Mouse (Mus musculus) CH12.LX (cell line): ENCODE measurements around the gene Npm1. TPM values are rescaled to one million over a fixed set of nuclear protein-coding genes. Genes with fewer than 3 reads are reported as not detected.
A peak's percentile ranks its signal among the peaks of the same experiment; 100 is the strongest.

Experiments used
- DNase-seq: peaks from one replicate; pipeline ENCODE4 v3.0.0-alpha.2; 2013; ENCODE audit errors: extremely low read depth
- H3K27ac ChIP-seq: 2 replicates; pipeline ENCODE4 v1.5.1; 2012; ENCODE audit warnings: low read depth, mild to moderate bottlenecking, control low read depth, moderate library complexity; ENCODE audit not compliant: insufficient read depth
- H3K27me3 ChIP-seq: replicated peaks from 2 replicates; pipeline ENCODE3; 2012; ENCODE audit warnings: inconsistent platforms
- H3K36me3 ChIP-seq, 2 experiments: replicated peaks in 1 of 2; 2 replicates each; pipeline versions ENCODE3 to v1.6.1; 2012; ENCODE audit warnings: inconsistent platforms in 1 of 2, low read length in 1 of 2, mild to moderate bottlenecking in 1 of 2, mixed read lengths in 1 of 2, moderate library complexity in 1 of 2; ENCODE audit not compliant: control insufficient read depth in 1 of 2, insufficient read depth in 1 of 2
- H3K4me1 ChIP-seq, 2 experiments: 2 replicates each; pipeline ENCODE4 v1.6.1; 2012; ENCODE audit warnings: inconsistent platforms in 1 of 2, moderate library complexity in 1 of 2; ENCODE audit not compliant: insufficient read depth in 2 of 2, control insufficient read depth in 1 of 2
- H3K4me2 ChIP-seq: 2 replicates; pipeline ENCODE4 v1.6.1; 2012; ENCODE audit warnings: low read depth, mild to moderate bottlenecking, control low read depth; ENCODE audit not compliant: poor library complexity, insufficient read depth, severe bottlenecking
- H3K4me3 ChIP-seq, 3 experiments: fragments of 150-350 bp in 1 of 3; sonication (generic) in 1 of 3; replicated peaks in 1 of 3; 2 replicates each; pipeline versions ENCODE3 to v1.5.1; 2011 to 2012; ENCODE audit warnings: low read depth in 2 of 3, low read length in 2 of 3, mild to moderate bottlenecking in 2 of 3, moderate library complexity in 2 of 3, control low read depth in 1 of 3, improper control_type of control experiment in 1 of 3, inconsistent platforms in 1 of 3, mixed read lengths in 1 of 3; ENCODE audit not compliant: poor library complexity in 1 of 3
- H3K79me2 ChIP-seq: replicated peaks from 2 replicates; pipeline ENCODE4 v1.6.1; 2012; ENCODE audit warnings: mild to moderate bottlenecking, moderate library complexity; ENCODE audit not compliant: control insufficient read depth, poor library complexity, insufficient read depth, severe bottlenecking; ENCODE audit errors: extremely low read depth
- H3K9ac ChIP-seq: 2 replicates; pipeline ENCODE4 v1.6.1; 2012; ENCODE audit warnings: low read depth, mild to moderate bottlenecking, control low read depth, moderate library complexity; ENCODE audit not compliant: insufficient read depth
- H3K9me3 ChIP-seq: replicated peaks from 2 replicates; pipeline ENCODE3; 2012; ENCODE audit warnings: low read length, inconsistent platforms, mixed read lengths
- CHD2 ChIP-seq: IDR thresholded peaks from 2 replicates; pipeline ENCODE4 v1.6.1; 2011; ENCODE audit warnings: low read length, improper control_type of control experiment
- CTCF ChIP-seq, 2 experiments: IDR thresholded peaks in 1 of 2; conservative IDR thresholded peaks in 1 of 2; 2 replicates each; pipeline ENCODE4 v1.5.1; 2011 to 2012; ENCODE audit warnings: low read depth in 2 of 2, low read length in 2 of 2, improper control_type of control experiment in 1 of 2, inconsistent platforms in 1 of 2, mild to moderate bottlenecking in 1 of 2, moderate library complexity in 1 of 2
- ELF1 ChIP-seq: IDR thresholded peaks from 2 replicates; pipeline ENCODE4 v1.6.1; 2014; ENCODE audit warnings: low read depth, mild to moderate bottlenecking, inconsistent platforms, low read length, improper control_type of control experiment
- EP300 ChIP-seq: IDR thresholded peaks from 2 replicates; pipeline ENCODE4 v1.6.1; 2011; ENCODE audit warnings: low read length, improper control_type of control experiment
- ETS1 ChIP-seq: conservative IDR thresholded peaks from 2 replicates; pipeline ENCODE4 v1.6.1; 2012; ENCODE audit warnings: low read depth, mild to moderate bottlenecking, inconsistent platforms, low read length, improper control_type of control experiment, moderate library complexity
- GABPA ChIP-seq: IDR thresholded peaks from 2 replicates; pipeline ENCODE4 v1.6.1; 2012; ENCODE audit warnings: low read depth, low read length, improper control_type of control experiment, inconsistent platforms; ENCODE audit not compliant: insufficient replicate concordance
- HCFC1 ChIP-seq: IDR thresholded peaks from 2 replicates; pipeline ENCODE4 v1.6.1; 2012; ENCODE audit warnings: low read depth, mild to moderate bottlenecking, inconsistent platforms, low read length, improper control_type of control experiment
- IRF4 ChIP-seq: IDR thresholded peaks from 2 replicates; pipeline ENCODE4 v1.6.1; 2014; ENCODE audit warnings: low read depth, mild to moderate bottlenecking, inconsistent platforms, low read length, improper control_type of control experiment
- JUND ChIP-seq: conservative IDR thresholded peaks from 2 replicates; pipeline ENCODE4 v1.6.1; 2011; ENCODE audit warnings: low read depth, low read length, improper control_type of control experiment
- KAT2A ChIP-seq: IDR thresholded peaks from 2 replicates; pipeline ENCODE4 v1.6.1; 2012; ENCODE audit warnings: low read length, improper control_type of control experiment, inconsistent platforms; ENCODE audit not compliant: insufficient replicate concordance
- MAX ChIP-seq: IDR thresholded peaks from 2 replicates; pipeline ENCODE4 v1.6.1; 2011; ENCODE audit warnings: low read length, improper control_type of control experiment
- MAZ ChIP-seq: IDR thresholded peaks from 2 replicates; pipeline ENCODE4 v1.6.1; 2012; ENCODE audit warnings: low read depth, mild to moderate bottlenecking, inconsistent platforms, low read length, improper control_type of control experiment, moderate library complexity
- MEF2A ChIP-seq: IDR thresholded peaks from 2 replicates; pipeline ENCODE4 v1.6.1; 2014; ENCODE audit warnings: low read depth, mild to moderate bottlenecking, inconsistent platforms, low read length, improper control_type of control experiment, borderline replicate concordance
- MXI1 ChIP-seq: IDR thresholded peaks from 2 replicates; pipeline ENCODE4 v1.6.1; 2011; ENCODE audit warnings: mild to moderate bottlenecking, low read depth, low read length, improper control_type of control experiment
- MYC ChIP-seq: IDR thresholded peaks from 2 replicates; pipeline ENCODE4 v1.6.1; 2011; ENCODE audit warnings: low read depth, mild to moderate bottlenecking, improper control_type of control experiment, low read length
- NELFE ChIP-seq: IDR thresholded peaks from 2 replicates; pipeline ENCODE4 v1.6.1; 2011; ENCODE audit warnings: low read depth, low read length, improper control_type of control experiment
- PAX5 ChIP-seq: IDR thresholded peaks from 2 replicates; pipeline ENCODE4 v1.6.1; 2012; ENCODE audit warnings: low read length, inconsistent platforms, mixed read lengths
- POLR2A ChIP-seq: IDR thresholded peaks from 2 replicates; pipeline ENCODE4 v1.6.1; 2011; ENCODE audit warnings: low read depth, mild to moderate bottlenecking, improper control_type of control experiment, low read length
- POLR2AphosphoS2 ChIP-seq: IDR thresholded peaks from 2 replicates; pipeline ENCODE4 v1.6.1; 2011; ENCODE audit warnings: low read depth, low read length, improper control_type of control experiment
- RCOR1 ChIP-seq: conservative IDR thresholded peaks from 2 replicates; pipeline ENCODE4 v1.6.1; 2012; ENCODE audit warnings: low read depth, mild to moderate bottlenecking, inconsistent platforms, low read length, improper control_type of control experiment
- TCF12 ChIP-seq: IDR thresholded peaks from 2 replicates; pipeline ENCODE4 v1.6.1; 2014; ENCODE audit warnings: low read depth, mild to moderate bottlenecking, inconsistent platforms, low read length, improper control_type of control experiment
- UBTF ChIP-seq: IDR thresholded peaks from 2 replicates; pipeline ENCODE4 v1.6.1; 2012; ENCODE audit warnings: low read depth, mild to moderate bottlenecking, inconsistent platforms, low read length, improper control_type of control experiment, moderate library complexity
- USF1 ChIP-seq: IDR thresholded peaks from 2 replicates; pipeline ENCODE4 v1.6.1; 2014; ENCODE audit warnings: low read depth, mild to moderate bottlenecking, inconsistent platforms, low read length, improper control_type of control experiment
- USF2 ChIP-seq: conservative IDR thresholded peaks from 2 replicates; pipeline ENCODE4 v1.6.1; 2011; ENCODE audit warnings: low read depth, low read length, improper control_type of control experiment
- ZKSCAN1 ChIP-seq: IDR thresholded peaks from 2 replicates; pipeline ENCODE4 v1.6.1; 2012; ENCODE audit warnings: low read depth, inconsistent platforms, low read length, improper control_type of control experiment, borderline replicate concordance
- dilution Hi-C: fragments of 300-500 bp; cut with MboI; formaldehyde crosslinking; loops from 2 replicates; pipeline ENCODE4 v1.14.3; 2020; ENCODE audit warnings: low sequenced_read_pairs; ENCODE audit not compliant: extremely low pct_unique_long_range_greater_than_20kb, extremely low pct_ligation_motif_present
- in situ Hi-C: fragments of 300-500 bp; cut with MboI; formaldehyde crosslinking; loops from 3 replicates; pipeline ENCODE4 v1.14.3; 2019; ENCODE audit warnings: low sequenced_read_pairs, low pct_ligation_motif_present, low pct_unique_long_range_greater_than_20kb, mixed read lengths
- polyA plus RNA-seq: library from polyadenylated mRNA; unstranded; fragments of >175 nt; gene quantifications from 2 replicates; pipeline ENCODE4 v1.2.1, GENCODE M21; 2012; ENCODE audit warnings: low read depth; ENCODE audit not compliant: insufficient read length
- total RNA-seq, 2 experiments: library from RNA; depleted of rRNA; stranded (reverse); fragments of 300-350 nt in 1 of 2; fragments of >200 nt in 1 of 2; gene quantifications; 2 replicates each; pipeline ENCODE4 v1.2.3; 2012 to 2014

The Npm1 gene
- total and polyA plus RNA-seq, 3 experiments, result 3,603 to 8,076 (median 6,953) TPM

GRCm38 (mm10) chr11:33151128-33151779 lies 11.8 kb downstream of the Npm1 start (continued):
- TF ChIP-seq GABPA (no peak), USF1 (no peak), NELFE (peak; percentile 21; the same call in 1 of the 2 replicates), ELF1 (no peak), ETS1 (no peak), MAZ (no peak)

GRCm38 (mm10) chr11:33150364-33150763 lies 12.6 kb downstream of the Npm1 start:
- no peak overlapping the region for H3K9ac ChIP-seq
- H3K9me3 ChIP-seq, result peaks cover 7% of the 10 kb centered on the region
- TF ChIP-seq UBTF (no peak), USF2 (no peak), POLR2AphosphoS2 (peak; percentile 21), CHD2 (peak; percentile 2; the same call in 1 of the 2 replicates)
- TF ChIP-seq, all 38 proteins: peak for 2
- Histone ChIP-seq H3K4me2 (no peak overlapping the region), H3K27ac (no peak overlapping the region), H3K36me3 (peaks cover 41 to 68% of the 10 kb centered on the region in 2 experiments), H3K79me2 (peaks cover 9% of the 10 kb centered on the region; the same call in 1 of the 2 replicates), H3K27me3 (no peaks in the 10 kb centered on the region), H3K4me3 (no peak overlapping the region), H3K4me1 (peaks cover 8 to 29% of the 10 kb centered on the region in 2 experiments; a peak in 3 of 4 replicates)
- in situ Hi-C loops, result no loop called here
- dilution Hi-C loops, result no loop called here
- DNase-seq, result no peak

GRCm38 (mm10) chr11:33149453-33149852 lies 13.6 kb downstream of the Npm1 start:
- Histone ChIP-seq H3K36me3 (peaks cover 35 to 62% of the 10 kb centered on the region in 2 experiments), H3K27ac (peak overlapping the region; percentile 9; the same call in 1 of the 2 replicates), H3K79me2 (peaks cover 5% of the 10 kb centered on the region; the same call in 1 of the 2 replicates), H3K27me3 (no peaks in the 10 kb centered on the region), H3K9ac (no peak overlapping the region), H3K9me3 (peaks cover 7% of the 10 kb centered on the region), H3K4me3 (no peak overlapping the region), H3K4me2 (no peak overlapping the region), H3K4me1 (peaks cover 8 to 22% of the 10 kb centered on the region in 2 experiments; a peak in 3 of 4 replicates)
- dilution Hi-C loops, result no loop called here
- in situ Hi-C loops, result loop anchor here (25.0 kb wide), 1 partner anchor 537 kb away; no protein-coding TSS in a partner anchor
- TF ChIP-seq EP300, result no peak
- peak; percentile 48; the same call in 1 of the 2 replicates for TF ChIP-seq NELFE
- no peak for TF ChIP-seq MEF2A
- no peak for TF ChIP-seq CTCF (conservative IDR thresholded peaks at IDR 0.05 in 1 of 2, IDR thresholded peaks at IDR 0.05 in 1 of 2; ENCODE audit: low read depth in 2 of 2, low read length in 2 of 2)
- no peak for TF ChIP-seq IRF4
- TF ChIP-seq JUND, result no peak; the same call in 1 of the 2 replicates
- 0 out of 2 replicates have a peak, but pooled peaks have one; percentile 15 for TF ChIP-seq MXI1
- TF ChIP-seq MAX, result no peak
- TF ChIP-seq GABPA, result no peak
- TF ChIP-seq RCOR1, result 0 out of 2 replicates have a peak, but pooled peaks have one; percentile 66
- TF ChIP-seq ZKSCAN1, result no peak
- TF ChIP-seq CHD2, result 0 out of 2 replicates have a peak, but pooled peaks have one; percentile 8
- TF ChIP-seq PAX5, result no peak
- TF ChIP-seq HCFC1, result no peak
- peak; percentile 71 for TF ChIP-seq POLR2A
- TF ChIP-seq TCF12, result no peak
- TF ChIP-seq KAT2A, result no peak
- TF ChIP-seq MYC, result no peak
- TF ChIP-seq USF1, result no peak
- peak; percentile 57 for DNase-seq
